Mouse (Mus musculus): ENCODE measurements around the gene Fcrlb. TPM values are rescaled to one million over a fixed set of nuclear protein-coding genes. Genes with fewer than 3 reads are reported as not detected.

The Fcrlb gene
- 0.26 TPM in 1 of 2 replicates, not detected in the other for polyA plus RNA-seq (2015; fragmentation: Nextera tagmentation; extraction: Ambion mirVana)

- H3K4me1 ChIP-seq (ENCODE audit: insufficient read depth, low read depth, low read length), result peaks cover 4% of the 10 kb centered on the region; the same call in 1 of the 2 replicates
- TF ChIP-seq EP300 (IDR thresholded peaks at IDR 0.05) (no peak), CTCF (IDR thresholded peaks at IDR 0.05) (no peak)
- DNase-seq (ENCODE audit: low spot score) (no peak), ATAC-seq (no peak)
- H3K27me3 ChIP-seq (replicated peaks; ENCODE audit: insufficient read depth, low read length), result peaks cover 8% of the 10 kb centered on the region
- no peaks in the 10 kb centered on the region for H3K36me3 ChIP-seq (ENCODE audit: insufficient read depth, low read length)
- WGBS, result 68% methylated on average over 5 of the region's 5 CpGs
- no peak within 1 kb of the TSS for H3K4me3 ChIP-seq (ENCODE audit: low read depth, low read length)
- H3K27ac ChIP-seq (ENCODE audit: low read length), result no peak within 1 kb of the TSS
- H3K9me3 ChIP-seq (ENCODE audit: low read length), result no peaks in the 10 kb centered on the region
- H3K4me2 ChIP-seq (replicated peaks; ENCODE audit: low read depth, low read length), result no peak within 1 kb of the TSS
- H3K9ac ChIP-seq (replicated peaks; ENCODE audit: low read depth), result no peak within 1 kb of the TSS
These were observed at the start of gene Fcrlb for GRCm38 (mm10) chr1:170912891-170913615. Gene Fcrlb (minus strand): TSS chr1:170912941.

DNA sequence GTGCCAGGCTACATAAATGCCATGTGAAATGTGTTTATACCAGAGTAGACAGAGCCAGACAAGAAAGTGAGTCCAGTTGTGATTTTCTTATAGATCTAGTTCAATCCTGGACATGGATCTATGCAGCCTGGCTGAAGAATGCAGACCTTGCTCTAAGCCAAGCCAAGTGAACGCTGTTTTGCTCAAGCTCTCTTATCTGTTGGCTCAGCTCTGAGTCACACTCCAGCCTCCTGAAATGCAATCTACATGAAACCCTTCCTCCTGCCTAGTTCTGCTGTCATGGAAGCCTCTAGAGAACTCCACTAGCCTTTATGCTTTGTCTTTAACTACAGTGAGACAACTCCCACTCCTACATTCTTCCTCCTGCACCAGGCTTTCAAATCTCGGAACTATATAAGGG is 49.6 kb upstream of the Fcrlb start:
- no peaks in the 10 kb centered on the region for H3K4me1 ChIP-seq (ENCODE audit: insufficient read depth, low read depth, low read length)
- H3K9ac ChIP-seq (replicated peaks; ENCODE audit: low read depth), result no peak overlapping the region
- DNase-seq (ENCODE audit: low spot score) (peak; percentile 17), ATAC-seq (no peak)
- no peak overlapping the region for H3K4me2 ChIP-seq (replicated peaks; ENCODE audit: low read depth, low read length)
- 42% methylated on average over 2 of the region's 2 CpGs for WGBS
- no peak overlapping the region for H3K27ac ChIP-seq (ENCODE audit: low read length)
- H3K36me3 ChIP-seq (ENCODE audit: insufficient read depth, low read length), result no peaks in the 10 kb centered on the region
- H3K9me3 ChIP-seq (ENCODE audit: low read length), result no peaks in the 10 kb centered on the region
- no peak overlapping the region for H3K4me3 ChIP-seq (ENCODE audit: low read depth, low read length)
- TF ChIP-seq EP300 (IDR thresholded peaks at IDR 0.05) (no peak), CTCF (IDR thresholded peaks at IDR 0.05) (no peak)
- H3K27me3 ChIP-seq (replicated peaks; ENCODE audit: insufficient read depth, low read length), result no peaks in the 10 kb centered on the region

GRCm38 (mm10) chr1:170961101-170961500 is 48.4 kb upstream of the Fcrlb start:
- Histone ChIP-seq H3K4me2 (replicated peaks; ENCODE audit: low read depth, low read length) (no peak overlapping the region), H3K36me3 (ENCODE audit: insufficient read depth, low read length) (no peaks in the 10 kb centered on the region), H3K27me3 (replicated peaks; ENCODE audit: insufficient read depth, low read length) (no peaks in the 10 kb centered on the region), H3K4me3 (ENCODE audit: low read depth, low read length) (no peak overlapping the region), H3K4me1 (ENCODE audit: insufficient read depth, low read depth, low read length) (no peaks in the 10 kb centered on the region), H3K9me3 (ENCODE audit: low read length) (no peaks in the 10 kb centered on the region), H3K27ac (ENCODE audit: low read length) (no peak overlapping the region), H3K9ac (replicated peaks; ENCODE audit: low read depth) (no peak overlapping the region)
- WGBS, result 78% methylated on average over 6 of the region's 6 CpGs
- TF ChIP-seq CTCF (IDR thresholded peaks at IDR 0.05) (no peak), EP300 (IDR thresholded peaks at IDR 0.05) (no peak)
- DNase-seq (ENCODE audit: low spot score) (no peak), ATAC-seq (no peak)

- Histone ChIP-seq H3K9me3 (ENCODE audit: low read length) (no peaks in the 10 kb centered on the region), H3K4me1 (ENCODE audit: insufficient read depth, low read depth, low read length) (no peaks in the 10 kb centered on the region), H3K4me2 (replicated peaks; ENCODE audit: low read depth, low read length) (no peak overlapping the region), H3K9ac (replicated peaks; ENCODE audit: low read depth) (no peak overlapping the region), H3K27ac (ENCODE audit: low read length) (no peak overlapping the region), H3K27me3 (replicated peaks; ENCODE audit: insufficient read depth, low read length) (no peaks in the 10 kb centered on the region), H3K4me3 (ENCODE audit: low read depth, low read length) (no peak overlapping the region), H3K36me3 (ENCODE audit: insufficient read depth, low read length) (no peaks in the 10 kb centered on the region)
- 51% methylated on average over 2 of the region's 2 CpGs for WGBS
- TF ChIP-seq CTCF (IDR thresholded peaks at IDR 0.05), result no peak
- 0 out of 2 replicates have a peak, but pooled peaks have one; percentile 18 for TF ChIP-seq EP300 (IDR thresholded peaks at IDR 0.05)
- ATAC-seq (no peak), DNase-seq (ENCODE audit: low spot score) (peak; percentile 33)
These were observed 47.0 kb upstream of the Fcrlb start for GRCm38 (mm10) chr1:170959791-170960190.

GRCm38 (mm10) chr1:170958225-170958624 is 45.5 kb upstream of the Fcrlb start:
- 35% methylated on average over 3 of the region's 3 CpGs for WGBS

GRCm38 (mm10) chr1:170953192-170953591 is 40.5 kb upstream of the Fcrlb start:
- 73% methylated on average over 2 of the region's 2 CpGs for WGBS
- TF ChIP-seq CTCF (IDR thresholded peaks at IDR 0.05) (no peak), EP300 (IDR thresholded peaks at IDR 0.05) (no peak)
- Histone ChIP-seq H3K9me3 (ENCODE audit: low read length) (no peaks in the 10 kb centered on the region), H3K4me2 (replicated peaks; ENCODE audit: low read depth, low read length) (no peak overlapping the region), H3K36me3 (ENCODE audit: insufficient read depth, low read length) (no peaks in the 10 kb centered on the region), H3K4me3 (ENCODE audit: low read depth, low read length) (no peak overlapping the region), H3K4me1 (ENCODE audit: insufficient read depth, low read depth, low read length) (no peaks in the 10 kb centered on the region), H3K27me3 (replicated peaks; ENCODE audit: insufficient read depth, low read length) (no peaks in the 10 kb centered on the region), H3K27ac (ENCODE audit: low read length) (no peak overlapping the region), H3K9ac (replicated peaks; ENCODE audit: low read depth) (no peak overlapping the region)
- peak; percentile 33 for DNase-seq (ENCODE audit: low spot score)
- no peak for ATAC-seq

More at GRCm38 (mm10) chr1:170958225-170958624, 45.5 kb upstream of the Fcrlb start:
- DNase-seq (ENCODE audit: low spot score) (no peak), ATAC-seq (no peak)
- no peak overlapping the region for H3K4me2 ChIP-seq (replicated peaks; ENCODE audit: low read depth, low read length)
- no peak overlapping the region for H3K27ac ChIP-seq (ENCODE audit: low read length)
- TF ChIP-seq EP300 (IDR thresholded peaks at IDR 0.05) (no peak), CTCF (IDR thresholded peaks at IDR 0.05) (no peak)
- H3K4me3 ChIP-seq (ENCODE audit: low read depth, low read length), result no peak overlapping the region
- H3K9me3 ChIP-seq (ENCODE audit: low read length), result no peaks in the 10 kb centered on the region
- no peak overlapping the region for H3K9ac ChIP-seq (replicated peaks; ENCODE audit: low read depth)
- no peaks in the 10 kb centered on the region for H3K27me3 ChIP-seq (replicated peaks; ENCODE audit: insufficient read depth, low read length)
- no peaks in the 10 kb centered on the region for H3K36me3 ChIP-seq (ENCODE audit: insufficient read depth, low read length)
- no peaks in the 10 kb centered on the region for H3K4me1 ChIP-seq (ENCODE audit: insufficient read depth, low read depth, low read length)
